Comparison of ENCODE assay signal across 28 mouse cellular contexts in the genomic region with DNA sequence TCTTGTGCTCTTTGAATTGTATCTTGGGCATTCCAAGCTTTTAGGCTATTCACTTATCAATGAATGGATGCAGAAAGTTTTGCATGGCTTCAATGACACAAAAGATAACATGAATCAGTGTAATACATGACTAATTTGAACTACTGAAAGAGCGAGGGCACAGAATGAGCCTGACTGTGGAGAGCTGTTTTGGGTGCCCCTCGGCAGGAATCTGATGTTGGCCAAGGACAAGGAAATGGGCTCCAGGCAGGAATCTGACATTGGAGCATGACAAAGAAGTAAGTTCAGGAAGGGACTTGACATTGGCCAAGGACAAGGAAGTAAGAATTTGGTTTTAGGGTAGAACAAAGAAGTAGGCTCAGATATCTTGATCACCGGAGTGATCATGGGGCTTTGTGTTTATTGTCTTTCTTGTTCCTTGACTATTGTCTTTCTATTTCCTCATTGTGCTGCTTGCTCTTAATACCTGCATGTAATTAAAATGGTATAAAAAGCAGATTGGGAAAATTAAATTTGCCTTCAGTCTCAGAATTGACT.
"Had no signal": no experiment of that assay in that cellular context is flagged by ENCODE, and none has a peak within 500 bp of the region (broad histone marks: within the 10 kb centered on the region; RNA-seq: fewer than 3 reads in every experiment).

No protein-coding gene starts in this region.

- H3K27ac ChIP-seq: gastrocnemius, adult 2 months; heart, adult 2 months; heart, embryonic 10.5 days; heart, embryonic 13.5 days; heart, embryonic 15.5 days; hindbrain, embryonic 13.5 days; hindbrain, embryonic 15.5 days; hindbrain, postnatal 0 days; kidney, embryonic 15.5 days; kidney, postnatal 0 days; limb, embryonic 10.5 days; limb, embryonic 12.5 days; liver, embryonic 13.5 days; liver, embryonic 15.5 days had no signal

- H3K9me3 ChIP-seq: heart, embryonic 10.5 days; heart, embryonic 13.5 days; heart, embryonic 15.5 days; hindbrain, embryonic 13.5 days; hindbrain, embryonic 15.5 days; kidney, embryonic 15.5 days; limb, embryonic 10.5 days; limb, embryonic 12.5 days; liver, embryonic 13.5 days; liver, embryonic 15.5 days had no signal

- H3K27me3 ChIP-seq: heart, embryonic 13.5 days; heart, embryonic 15.5 days; hindbrain, embryonic 13.5 days; hindbrain, embryonic 15.5 days; kidney, embryonic 15.5 days; limb, embryonic 12.5 days; liver, embryonic 13.5 days; liver, embryonic 15.5 days had no signal

- H3K4me1 ChIP-seq: heart, embryonic 10.5 days; heart, embryonic 13.5 days; heart, embryonic 15.5 days; hindbrain, embryonic 13.5 days; hindbrain, embryonic 15.5 days; kidney, embryonic 15.5 days; limb, embryonic 10.5 days; limb, embryonic 12.5 days; liver, embryonic 13.5 days; liver, embryonic 15.5 days had no signal

- H3K9ac ChIP-seq: heart, embryonic 13.5 days; heart, embryonic 15.5 days; hindbrain, embryonic 13.5 days; hindbrain, embryonic 15.5 days; kidney, embryonic 15.5 days; limb, embryonic 12.5 days; liver, embryonic 13.5 days; liver, embryonic 15.5 days; liver, postnatal 0 days had no signal

- DNase-seq: gastrocnemius, adult 2 months; gastrocnemius, postnatal 14 days; gastrocnemius, postnatal 36 days; heart, adult 11 months; heart, adult 2 months; heart, postnatal 14 days; heart, postnatal 36 days; kidney, adult 11 months; kidney, adult 2 months; kidney, adult 9 months; kidney, postnatal 14 days; kidney, postnatal 36 days; layer of hippocampus, adult 9-11 months; layer of hippocampus, postnatal 36 days; liver; liver, embryonic 13.5 days; liver, postnatal 0 days had no signal

- H3K4me3 ChIP-seq: gastrocnemius, adult 2 months; heart, adult 2 months; heart, embryonic 10.5 days; heart, embryonic 13.5 days; heart, embryonic 15.5 days; hindbrain, embryonic 13.5 days; hindbrain, embryonic 15.5 days; kidney, embryonic 15.5 days; limb, embryonic 10.5 days; limb, embryonic 12.5 days; liver, embryonic 13.5 days; liver, embryonic 15.5 days had no signal

- H3K36me3 ChIP-seq: heart, embryonic 10.5 days; heart, embryonic 13.5 days; heart, embryonic 15.5 days; hindbrain, embryonic 13.5 days; hindbrain, embryonic 15.5 days; kidney, embryonic 15.5 days; limb, embryonic 10.5 days; limb, embryonic 12.5 days; liver, embryonic 13.5 days; liver, embryonic 15.5 days had no signal
